Mouse (Mus musculus) liver, adult 2 months (tissue): ENCODE results near the gene Gm20388.

ENCODE experiments used
- CTCF ChIP-seq: fragments of 200-500 bp; IDR thresholded peaks from 2 replicates; pipeline ENCODE4 v1.5.1; 2011; ENCODE audit warnings: low read depth, low read length, control low read depth
- POLR2A ChIP-seq: fragments of 200-500 bp; IDR thresholded peaks from 2 replicates; pipeline ENCODE4 v1.6.1; 2011; ENCODE audit warnings: low read length, control low read depth; ENCODE audit not compliant: insufficient read depth; ENCODE audit errors: extremely low read depth

DNA sequence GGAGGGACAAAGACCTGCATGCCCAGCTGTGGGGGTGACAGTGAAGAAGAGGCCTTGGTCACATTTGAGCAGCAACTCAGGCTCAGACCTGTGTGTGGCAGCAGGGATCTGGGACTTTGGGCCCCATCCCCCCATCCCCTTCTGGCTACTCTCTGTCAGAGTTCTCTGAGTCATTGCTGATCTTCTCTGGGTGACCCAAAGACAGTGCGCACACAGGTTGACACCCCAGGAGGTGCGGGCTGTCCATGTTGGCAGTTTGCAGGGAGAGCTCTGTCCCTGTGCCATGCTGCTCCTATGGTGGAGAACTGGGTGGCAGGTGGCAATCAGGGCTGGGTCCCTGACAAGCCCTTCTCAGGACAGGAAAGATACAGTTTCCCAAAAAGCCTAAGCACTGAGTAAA lies 1859.0 kb downstream of the Gm20388 start:
- no peak for TF ChIP-seq CTCF
- no peak for TF ChIP-seq POLR2A
